Mouse (Mus musculus) heart, embryonic 14.5 days (tissue): ENCODE measurements around the gene Sema5b. TPM values are rescaled to one million over a fixed set of nuclear protein-coding genes. Genes with fewer than 3 reads are reported as not detected.

ENCODE experiments used
- ATAC-seq: fragments of 200-750 bp; cut with Nextera tagmentation; 2 replicates; pipeline ENCODE4 v1.8.0; 2017; ENCODE audit warnings: low read depth, moderate TSS enrichment; ENCODE audit not compliant: insufficient number of reproducible peaks, insufficient read depth, low FRiP score
- H3K27ac ChIP-seq, 2 experiments: fragments of 200-500 bp in 1 of 2; fragments of 300-500 bp in 1 of 2; sonication (generic) in 1 of 2; replicated peaks in 1 of 2; 2 replicates each; pipeline ENCODE4 v1.5.1; 2012 to 2014; ENCODE audit warnings: low read depth in 2 of 2, low read length in 2 of 2, control low read depth in 1 of 2, mild to moderate bottlenecking in 1 of 2, mixed read lengths in 1 of 2; ENCODE audit not compliant: control insufficient read depth in 1 of 2, insufficient read depth in 1 of 2
- H3K27me3 ChIP-seq: fragments of 300-500 bp; sonication (generic); 2 replicates; pipeline ENCODE4 v1.6.1; 2014; ENCODE audit warnings: mild to moderate bottlenecking, low read length, control low read depth; ENCODE audit not compliant: control insufficient read depth, insufficient read depth
- H3K36me3 ChIP-seq: fragments of 300-500 bp; sonication (generic); 2 replicates; pipeline ENCODE4 v1.6.1; 2014; ENCODE audit warnings: mild to moderate bottlenecking, control low read depth, low read length, mixed read lengths; ENCODE audit not compliant: control insufficient read depth, insufficient read depth
- H3K4me1 ChIP-seq, 2 experiments: fragments of 200-500 bp in 1 of 2; fragments of 300-500 bp in 1 of 2; sonication (generic) in 1 of 2; 2 replicates each; pipeline ENCODE4 v1.6.1; 2012 to 2014; ENCODE audit warnings: low read length in 2 of 2, control low read depth in 1 of 2, mixed read lengths in 1 of 2; ENCODE audit not compliant: control insufficient read depth in 2 of 2, insufficient read depth in 2 of 2
- H3K4me2 ChIP-seq: fragments of 300-500 bp; sonication (generic); 2 replicates; pipeline ENCODE4 v1.6.1; 2014; ENCODE audit warnings: mild to moderate bottlenecking, low read length
- H3K4me3 ChIP-seq, 2 experiments: fragments of 200-500 bp in 1 of 2; fragments of 300-500 bp in 1 of 2; sonication (generic) in 1 of 2; 2 replicates each; pipeline ENCODE4 v1.5.1; 2012 to 2014; ENCODE audit warnings: low read length in 2 of 2, mild to moderate bottlenecking in 2 of 2, control low read depth in 1 of 2, low read depth in 1 of 2, moderate library complexity in 1 of 2; ENCODE audit not compliant: control insufficient read depth in 1 of 2, insufficient read depth in 1 of 2
- H3K9ac ChIP-seq: fragments of 300-500 bp; sonication (generic); 2 replicates; pipeline ENCODE4 v1.6.1; 2014; ENCODE audit warnings: mild to moderate bottlenecking, low read length
- H3K9me3 ChIP-seq: fragments of 300-500 bp; sonication (generic); 2 replicates; pipeline ENCODE4 v1.6.1; 2016; ENCODE audit warnings: low read length, control low read depth; ENCODE audit not compliant: control insufficient read depth
- WGBS: fragments of 180-500 bp; shearing (Covaris S2); extraction: QIAGEN DNeasy Blood & Tissue Kit; methylation state at CpG from one replicate; pipeline ENCODE4 v1.1.7; 2014; 5-methylcytosine and 5-hydroxymethylcytosine counted together
- polyA plus RNA-seq: library from polyadenylated mRNA; unstranded; fragments of >200 nt; fragmentation: Nextera tagmentation; extraction: Ambion mirVana; gene quantifications from 2 replicates; pipeline ENCODE4 v1.2.1, GENCODE M21; 2014

Sema5b gene
- polyA plus RNA-seq, 1 experiment from 2014 or later = 1.9 TPM

GRCm38 (mm10) chr16:35569758-35570157 is 28.8 kb downstream of the Sema5b start:
- no peak overlapping the region for H3K4me3 ChIP-seq
- no peaks in the 10 kb centered on the region for H3K36me3 ChIP-seq
- H3K9me3 ChIP-seq = no peaks in the 10 kb centered on the region
- 67% methylated on average over 9 of the region's 9 CpGs for WGBS
- no peak overlapping the region for H3K9ac ChIP-seq
- peaks cover under 1 to 2% of the 10 kb centered on the region in 2 experiments; a peak in 3 of 4 replicates for H3K4me1 ChIP-seq
- no peaks in the 10 kb centered on the region for H3K27me3 ChIP-seq
- H3K27ac ChIP-seq = no peak overlapping the region
- no peak for ATAC-seq
- no peak overlapping the region for H3K4me2 ChIP-seq

- H3K27me3 ChIP-seq = no peaks in the 10 kb centered on the region
- no peak overlapping the region for H3K9ac ChIP-seq
- no peak overlapping the region for H3K4me3 ChIP-seq
- H3K4me1 ChIP-seq = peaks cover 0 to 2% of the 10 kb centered on the region in 2 experiments; a peak in 1 of 4 replicates
- H3K36me3 ChIP-seq = no peaks in the 10 kb centered on the region
- peak overlapping the region; percentile 31 for H3K4me2 ChIP-seq
- no peak for ATAC-seq
- WGBS = 29% methylated on average over 12 of the region's 12 CpGs
- H3K27ac ChIP-seq = no peak overlapping the region
- no peaks in the 10 kb centered on the region for H3K9me3 ChIP-seq
These were observed 29.7 kb downstream of the Sema5b start for GRCm38 (mm10) chr16:35570627-35571026.

GRCm38 (mm10) chr16:35573586-35573985 is 32.6 kb downstream of the Sema5b start:
- no peaks in the 10 kb centered on the region for H3K27me3 ChIP-seq
- no peak for ATAC-seq

GRCm38 (mm10) chr16:35577181-35577941 is 36.4 kb downstream of the Sema5b start:
- Histone ChIP-seq H3K27ac (no peak overlapping the region), H3K4me2 (no peak overlapping the region), H3K9me3 (no peaks in the 10 kb centered on the region), H3K27me3 (no peaks in the 10 kb centered on the region), H3K9ac (no peak overlapping the region), H3K4me3 (no peak overlapping the region), H3K4me1 (no peaks in the 10 kb centered on the region), H3K36me3 (no peaks in the 10 kb centered on the region)
- WGBS = 88% methylated on average over 11 of the region's 11 CpGs
- ATAC-seq = no peak

More at GRCm38 (mm10) chr16:35573586-35573985, 32.6 kb downstream of the Sema5b start:
- no peaks in the 10 kb centered on the region for H3K36me3 ChIP-seq
- WGBS = 100% methylated on average over 3 of the region's 3 CpGs
- no peak overlapping the region for H3K27ac ChIP-seq
- H3K9me3 ChIP-seq = no peaks in the 10 kb centered on the region
- H3K4me1 ChIP-seq = peaks cover 0 to 2% of the 10 kb centered on the region in 2 experiments; a peak in 1 of 4 replicates
- H3K4me2 ChIP-seq = no peak overlapping the region
- H3K9ac ChIP-seq = no peak overlapping the region
- H3K4me3 ChIP-seq = no peak overlapping the region

- no peak overlapping the region for H3K4me2 ChIP-seq
- H3K27ac ChIP-seq = no peak overlapping the region
- WGBS = 68% methylated on average over 7 of the region's 7 CpGs
- H3K9me3 ChIP-seq = no peaks in the 10 kb centered on the region
- no peak overlapping the region for H3K4me3 ChIP-seq
- no peaks in the 10 kb centered on the region for H3K27me3 ChIP-seq
- no peak for ATAC-seq
- H3K4me1 ChIP-seq = no peaks in the 10 kb centered on the region
- no peak overlapping the region for H3K9ac ChIP-seq
- no peaks in the 10 kb centered on the region for H3K36me3 ChIP-seq
These were observed 40.4 kb downstream of the Sema5b start for GRCm38 (mm10) chr16:35581299-35581698.

GRCm38 (mm10) chr16:35583551-35584080 is 42.7 kb downstream of the Sema5b start:
- Histone ChIP-seq H3K4me3 (no peak overlapping the region), H3K9ac (no peak overlapping the region), H3K36me3 (no peaks in the 10 kb centered on the region), H3K27me3 (peaks cover 16% of the 10 kb centered on the region), H3K4me1 (peaks cover 7 to 9% of the 10 kb centered on the region in 2 experiments), H3K27ac (no peak overlapping the region), H3K4me2 (no peak overlapping the region), H3K9me3 (no peaks in the 10 kb centered on the region)
- ATAC-seq = no peak
- 58% methylated on average over 4 of the region's 4 CpGs for WGBS

- Histone ChIP-seq H3K4me2 (no peak overlapping the region), H3K36me3 (no peaks in the 10 kb centered on the region), H3K9me3 (no peaks in the 10 kb centered on the region), H3K27me3 (peaks cover 23% of the 10 kb centered on the region), H3K4me1 (peaks cover 9 to 12% of the 10 kb centered on the region in 2 experiments), H3K9ac (no peak overlapping the region), H3K4me3 (no peak overlapping the region), H3K27ac (no peak overlapping the region)
- WGBS = 65% methylated on average over 8 of the region's 8 CpGs
- no peak for ATAC-seq
These were observed 44.3 kb downstream of the Sema5b start for GRCm38 (mm10) chr16:35585126-35585694.
